Mouse (Mus musculus): Measurements from ENCODE around the gene Ets2.

DNA sequence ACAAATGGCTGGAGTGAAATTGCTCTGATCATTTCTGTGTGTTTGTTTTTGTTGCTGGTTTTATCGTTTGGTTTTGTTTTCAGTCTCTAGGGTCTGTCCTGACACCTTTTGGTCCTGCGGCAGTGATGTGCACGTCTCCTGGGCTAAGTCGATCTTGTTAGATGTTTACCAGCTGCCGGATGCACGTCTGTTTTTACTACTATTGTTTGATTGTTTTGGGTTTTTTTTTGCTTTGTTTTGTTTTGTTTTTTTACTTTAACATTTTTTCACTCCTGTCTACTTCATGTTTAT is 40.8 kb downstream of the Ets2 start:
- no peak for TF ChIP-seq CTCF (IDR thresholded peaks at IDR 0.05; ENCODE audit: low read depth)
- TF ChIP-seq EP300 (optimal IDR thresholded peaks at IDR 0.05) = no peak

Measured in stomach, postnatal 0 days (tissue).